Mouse (Mus musculus): Measurements from ENCODE around the gene Ptpn5. TPM values are rescaled to one million over a fixed set of nuclear protein-coding genes. Genes with fewer than 3 reads are reported as not detected.

Ptpn5 gene
- polyA plus RNA-seq, 1 experiment: not detected

GRCm38 (mm10) chr7:47116666-47117065, 16.8 kb downstream of the Ptpn5 start:
- H3K36me3 ChIP-seq (ENCODE audit: control insufficient read depth): no peaks in the 10 kb centered on the region
- TF ChIP-seq TAL1 (IDR thresholded peaks at IDR 0.05; ENCODE audit: low read length) (no peak), GATA1 (IDR thresholded peaks at IDR 0.05; ENCODE audit: low read length) (no peak)
- no peaks in the 10 kb centered on the region for H3K4me1 ChIP-seq (ENCODE audit: control insufficient read depth)
- H3K9me3 ChIP-seq (ENCODE audit: control insufficient read depth, low read length): no peaks in the 10 kb centered on the region
- H3K27me3 ChIP-seq (ENCODE audit: control insufficient read depth): no peaks in the 10 kb centered on the region
- H3K4me3 ChIP-seq (replicated peaks): no peak overlapping the region

- no peak for TF ChIP-seq TAL1 (IDR thresholded peaks at IDR 0.05; ENCODE audit: low read length)
- no peak for TF ChIP-seq GATA1 (IDR thresholded peaks at IDR 0.05; ENCODE audit: low read length)
- H3K4me1 ChIP-seq (ENCODE audit: control insufficient read depth): no peaks in the 10 kb centered on the region
- no peak overlapping the region for H3K4me3 ChIP-seq (replicated peaks)
- H3K9me3 ChIP-seq (ENCODE audit: control insufficient read depth, low read length): no peaks in the 10 kb centered on the region
- no peaks in the 10 kb centered on the region for H3K27me3 ChIP-seq (ENCODE audit: control insufficient read depth)
- no peaks in the 10 kb centered on the region for H3K36me3 ChIP-seq (ENCODE audit: control insufficient read depth)
Measured at GRCm38 (mm10) chr7:47115491-47115890, 18.0 kb downstream of the Ptpn5 start.

GRCm38 (mm10) chr7:47113383-47113782, 20.1 kb downstream of the Ptpn5 start:
- no peaks in the 10 kb centered on the region for H3K9me3 ChIP-seq (ENCODE audit: control insufficient read depth, low read length)
- H3K4me3 ChIP-seq (replicated peaks): no peak overlapping the region
- H3K4me1 ChIP-seq (ENCODE audit: control insufficient read depth): no peaks in the 10 kb centered on the region
- no peaks in the 10 kb centered on the region for H3K27me3 ChIP-seq (ENCODE audit: control insufficient read depth)
- no peaks in the 10 kb centered on the region for H3K36me3 ChIP-seq (ENCODE audit: control insufficient read depth)
- TF ChIP-seq TAL1 (IDR thresholded peaks at IDR 0.05; ENCODE audit: low read length) (no peak), GATA1 (IDR thresholded peaks at IDR 0.05; ENCODE audit: low read length) (no peak)

GRCm38 (mm10) chr7:47112036-47112435, 21.4 kb downstream of the Ptpn5 start:
- no peak for TF ChIP-seq TAL1 (IDR thresholded peaks at IDR 0.05; ENCODE audit: low read length)
- no peak for TF ChIP-seq GATA1 (IDR thresholded peaks at IDR 0.05; ENCODE audit: low read length)
- Histone ChIP-seq H3K27me3 (ENCODE audit: control insufficient read depth) (no peaks in the 10 kb centered on the region), H3K9me3 (ENCODE audit: control insufficient read depth, low read length) (no peaks in the 10 kb centered on the region), H3K4me1 (ENCODE audit: control insufficient read depth) (no peaks in the 10 kb centered on the region), H3K4me3 (replicated peaks) (no peak overlapping the region), H3K36me3 (ENCODE audit: control insufficient read depth) (no peaks in the 10 kb centered on the region)

- H3K36me3 ChIP-seq (ENCODE audit: control insufficient read depth): no peaks in the 10 kb centered on the region
- no peak overlapping the region for H3K4me3 ChIP-seq (replicated peaks)
- H3K4me1 ChIP-seq (ENCODE audit: control insufficient read depth): no peaks in the 10 kb centered on the region
- TF ChIP-seq GATA1 (IDR thresholded peaks at IDR 0.05; ENCODE audit: low read length) (no peak), TAL1 (IDR thresholded peaks at IDR 0.05; ENCODE audit: low read length) (no peak)
- H3K9me3 ChIP-seq (ENCODE audit: control insufficient read depth, low read length): no peaks in the 10 kb centered on the region
- no peaks in the 10 kb centered on the region for H3K27me3 ChIP-seq (ENCODE audit: control insufficient read depth)
Measured at GRCm38 (mm10) chr7:47111121-47111520, 22.4 kb downstream of the Ptpn5 start.

GRCm38 (mm10) chr7:47110511-47110910, 23.0 kb downstream of the Ptpn5 start:
- no peaks in the 10 kb centered on the region for H3K27me3 ChIP-seq (ENCODE audit: control insufficient read depth)
- TF ChIP-seq TAL1 (IDR thresholded peaks at IDR 0.05; ENCODE audit: low read length) (no peak), GATA1 (IDR thresholded peaks at IDR 0.05; ENCODE audit: low read length) (no peak)
- no peak overlapping the region for H3K4me3 ChIP-seq (replicated peaks)
- no peaks in the 10 kb centered on the region for H3K9me3 ChIP-seq (ENCODE audit: control insufficient read depth, low read length)
- H3K4me1 ChIP-seq (ENCODE audit: control insufficient read depth): no peaks in the 10 kb centered on the region
- no peaks in the 10 kb centered on the region for H3K36me3 ChIP-seq (ENCODE audit: control insufficient read depth)

- no peak for TF ChIP-seq GATA1 (IDR thresholded peaks at IDR 0.05; ENCODE audit: low read length)
- no peak for TF ChIP-seq TAL1 (IDR thresholded peaks at IDR 0.05; ENCODE audit: low read length)
- Histone ChIP-seq H3K4me3 (replicated peaks) (no peak overlapping the region), H3K27me3 (ENCODE audit: control insufficient read depth) (no peaks in the 10 kb centered on the region), H3K4me1 (ENCODE audit: control insufficient read depth) (no peaks in the 10 kb centered on the region), H3K36me3 (ENCODE audit: control insufficient read depth) (no peaks in the 10 kb centered on the region), H3K9me3 (ENCODE audit: control insufficient read depth, low read length) (no peaks in the 10 kb centered on the region)
Measured at GRCm38 (mm10) chr7:47108779-47109189, 24.7 kb downstream of the Ptpn5 start.

GRCm38 (mm10) chr7:47106949-47107348, 26.5 kb downstream of the Ptpn5 start:
- no peak for TF ChIP-seq TAL1 (IDR thresholded peaks at IDR 0.05; ENCODE audit: low read length)
- TF ChIP-seq GATA1 (IDR thresholded peaks at IDR 0.05; ENCODE audit: low read length): no peak
- Histone ChIP-seq H3K4me1 (ENCODE audit: control insufficient read depth) (no peaks in the 10 kb centered on the region), H3K9me3 (ENCODE audit: control insufficient read depth, low read length) (no peaks in the 10 kb centered on the region), H3K4me3 (replicated peaks) (no peak overlapping the region), H3K36me3 (ENCODE audit: control insufficient read depth) (no peaks in the 10 kb centered on the region), H3K27me3 (ENCODE audit: control insufficient read depth) (no peaks in the 10 kb centered on the region)

GRCm38 (mm10) chr7:47103671-47104414, 29.6 kb downstream of the Ptpn5 start:
- Histone ChIP-seq H3K27me3 (ENCODE audit: control insufficient read depth) (no peaks in the 10 kb centered on the region), H3K4me1 (ENCODE audit: control insufficient read depth) (no peaks in the 10 kb centered on the region), H3K9me3 (ENCODE audit: control insufficient read depth, low read length) (no peaks in the 10 kb centered on the region), H3K4me3 (replicated peaks) (no peak overlapping the region), H3K36me3 (ENCODE audit: control insufficient read depth) (no peaks in the 10 kb centered on the region)
- TF ChIP-seq GATA1 (IDR thresholded peaks at IDR 0.05; ENCODE audit: low read length) (no peak), TAL1 (IDR thresholded peaks at IDR 0.05; ENCODE audit: low read length) (no peak)

GRCm38 (mm10) chr7:47102970-47103369, 30.5 kb downstream of the Ptpn5 start:
- TF ChIP-seq TAL1 (IDR thresholded peaks at IDR 0.05; ENCODE audit: low read length) (no peak), GATA1 (IDR thresholded peaks at IDR 0.05; ENCODE audit: low read length) (no peak)
- no peaks in the 10 kb centered on the region for H3K4me1 ChIP-seq (ENCODE audit: control insufficient read depth)
- no peaks in the 10 kb centered on the region for H3K27me3 ChIP-seq (ENCODE audit: control insufficient read depth)
- no peak overlapping the region for H3K4me3 ChIP-seq (replicated peaks)
- H3K36me3 ChIP-seq (ENCODE audit: control insufficient read depth): no peaks in the 10 kb centered on the region
- H3K9me3 ChIP-seq (ENCODE audit: control insufficient read depth, low read length): no peaks in the 10 kb centered on the region

Measured in erythroblast, embryonic 14.5 days (primary cell).